Mouse (Mus musculus) limb, embryonic 14.5 days (tissue): Measurements from ENCODE around the gene 9230104L09Rik. TPM values are rescaled to one million over a fixed set of nuclear protein-coding genes. Genes with fewer than 3 reads are reported as not detected.

Experiments
- ATAC-seq: fragments of 200-750 bp; cut with Nextera tagmentation; 2 replicates; pipeline ENCODE4 v1.8.0; 2017; ENCODE audit warnings: low read depth, moderate number of reproducible peaks, moderate TSS enrichment; ENCODE audit not compliant: low FRiP score
- DNase-seq: peaks from one replicate; pipeline ENCODE4 v3.0.0-alpha.2; 2015; ENCODE audit warnings: low spot score
- H3K27ac ChIP-seq: fragments of 300-500 bp; sonication (generic); replicated peaks from 2 replicates; pipeline ENCODE4 v1.5.1; 2014; ENCODE audit warnings: low read depth, mild to moderate bottlenecking, low read length, moderate library complexity, mixed read lengths
- H3K27me3 ChIP-seq: fragments of 300-500 bp; sonication (generic); 2 replicates; pipeline ENCODE4 v1.6.1; 2014; ENCODE audit warnings: low read length, mixed read lengths; ENCODE audit not compliant: control insufficient read depth, insufficient read depth
- H3K36me3 ChIP-seq: fragments of 300-500 bp; sonication (generic); 2 replicates; pipeline ENCODE4 v1.6.1; 2014; ENCODE audit warnings: mild to moderate bottlenecking, low read length, moderate library complexity, mixed read lengths; ENCODE audit not compliant: control insufficient read depth, insufficient read depth
- H3K4me1 ChIP-seq: fragments of 300-500 bp; sonication (generic); 2 replicates; pipeline ENCODE4 v1.6.1; 2014; ENCODE audit warnings: antibody characterized with exemption, low read length, mixed read lengths; ENCODE audit not compliant: control insufficient read depth, insufficient read depth
- H3K4me2 ChIP-seq: fragments of 300-500 bp; sonication (generic); replicated peaks from 2 replicates; pipeline ENCODE4 v1.6.1; 2014; ENCODE audit warnings: low read depth, mild to moderate bottlenecking, low read length, moderate library complexity; ENCODE audit not compliant: severe bottlenecking
- H3K4me3 ChIP-seq: fragments of 300-500 bp; sonication (generic); replicated peaks from 2 replicates; pipeline ENCODE4 v1.5.1; 2014; ENCODE audit warnings: low read length
- H3K9ac ChIP-seq: fragments of 300-500 bp; sonication (generic); 2 replicates; pipeline ENCODE4 v1.6.1; 2014; ENCODE audit warnings: mild to moderate bottlenecking, low read depth, low read length, moderate library complexity; ENCODE audit not compliant: severe bottlenecking
- H3K9me3 ChIP-seq: fragments of 300-500 bp; sonication (generic); 2 replicates; pipeline ENCODE4 v1.6.1; 2016; ENCODE audit warnings: low read length; ENCODE audit not compliant: control insufficient read depth
- POLR2A ChIP-seq: fragments of 200-500 bp; IDR thresholded peaks from 2 replicates; pipeline ENCODE4 v1.8.0; 2012; ENCODE audit warnings: inconsistent platforms, mild to moderate bottlenecking, moderate library complexity, borderline replicate concordance; ENCODE audit not compliant: insufficient read depth, insufficient read length; ENCODE audit errors: extremely low read depth
- WGBS: fragments of 180-500 bp; shearing (Covaris S2); extraction: QIAGEN DNeasy Blood & Tissue Kit; methylation state at CpG from one replicate; pipeline ENCODE4 v1.1.7; 2014; 5-methylcytosine and 5-hydroxymethylcytosine counted together
- polyA plus RNA-seq, 2 experiments: library from polyadenylated mRNA; depleted of rRNA in 1 of 2; stranded (reverse) in 1 of 2; unstranded in 1 of 2; fragments of >200 nt; fragmentation: Nextera tagmentation in 1 of 2; extraction: Ambion mirVana in 1 of 2; gene quantifications; 2 replicates each; pipeline versions ENCODE4 v1.2.1 to v1.2.3; 2012 to 2014

The 9230104L09Rik gene
- polyA plus RNA-seq, 2 experiments = not detected

DNA sequence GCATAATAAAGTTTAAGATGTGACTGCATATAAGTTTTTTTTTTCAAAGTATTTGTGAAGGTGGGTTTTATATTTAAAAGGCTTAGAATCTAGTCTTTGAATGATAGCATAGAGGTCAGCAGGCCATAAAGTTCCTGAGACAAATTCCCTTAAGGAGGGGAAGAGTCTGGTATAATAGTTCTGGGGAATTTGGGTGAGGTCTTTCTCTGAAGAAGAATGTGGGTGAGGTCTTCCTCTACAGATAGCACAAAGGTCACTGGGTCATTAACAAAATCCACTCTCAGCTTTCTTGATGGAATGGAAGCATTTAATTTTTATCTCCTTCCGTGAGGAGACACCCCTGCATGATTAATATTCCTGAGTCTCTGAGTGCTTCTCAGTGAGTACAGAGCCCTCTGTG lies 38.9 kb downstream of the 9230104L09Rik start:
- DNase-seq (no peak), ATAC-seq (no peak)
- WGBS = 53% methylated on average over 1 of the region's 1 CpGs

DNA sequence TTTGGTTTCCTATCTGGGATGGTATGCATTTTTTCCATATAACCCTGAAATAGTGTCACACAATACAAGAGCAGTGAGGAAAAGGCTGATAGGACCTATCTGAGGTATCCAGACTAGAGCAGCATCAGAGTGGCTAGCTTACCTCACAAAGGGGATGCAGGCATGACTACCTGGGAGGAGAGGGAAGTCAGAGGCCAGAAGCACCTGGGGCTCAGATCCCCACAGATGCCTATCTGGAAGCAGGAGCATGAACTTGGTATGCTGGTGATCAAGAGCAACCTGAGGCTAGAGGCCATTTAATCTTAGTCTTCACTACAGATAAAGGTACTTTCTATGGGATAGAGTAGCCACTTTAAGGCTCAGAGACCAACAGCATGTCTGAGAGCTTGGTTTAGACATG lies 44.9 kb downstream of the 9230104L09Rik start, which contains the start of gene Cst13:
TSS of gene Cst13 (plus strand) at position 173 of the 400 bp plus-strand sequence.
- no peak for DNase-seq
- no peaks in the 10 kb centered on the region for H3K27me3 ChIP-seq
- no peaks in the 10 kb centered on the region for H3K36me3 ChIP-seq
- no peak for ATAC-seq
- TF ChIP-seq POLR2A = no peak
- H3K9me3 ChIP-seq = no peaks in the 10 kb centered on the region
- H3K4me1 ChIP-seq = no peaks in the 10 kb centered on the region
- H3K4me2 ChIP-seq = no peak within 1 kb of the TSS
- H3K4me3 ChIP-seq = no peak within 1 kb of the TSS
- no peak within 1 kb of the TSS for H3K27ac ChIP-seq
- H3K9ac ChIP-seq = no peak within 1 kb of the TSS

More for the DNA sequence above, 38.9 kb downstream of the 9230104L09Rik start:
- Histone ChIP-seq H3K27me3 (no peaks in the 10 kb centered on the region), H3K9me3 (no peaks in the 10 kb centered on the region), H3K4me1 (no peaks in the 10 kb centered on the region), H3K36me3 (no peaks in the 10 kb centered on the region), H3K27ac (no peak overlapping the region), H3K4me2 (no peak overlapping the region), H3K4me3 (no peak overlapping the region), H3K9ac (no peak overlapping the region)
- TF ChIP-seq POLR2A = no peak

DNA sequence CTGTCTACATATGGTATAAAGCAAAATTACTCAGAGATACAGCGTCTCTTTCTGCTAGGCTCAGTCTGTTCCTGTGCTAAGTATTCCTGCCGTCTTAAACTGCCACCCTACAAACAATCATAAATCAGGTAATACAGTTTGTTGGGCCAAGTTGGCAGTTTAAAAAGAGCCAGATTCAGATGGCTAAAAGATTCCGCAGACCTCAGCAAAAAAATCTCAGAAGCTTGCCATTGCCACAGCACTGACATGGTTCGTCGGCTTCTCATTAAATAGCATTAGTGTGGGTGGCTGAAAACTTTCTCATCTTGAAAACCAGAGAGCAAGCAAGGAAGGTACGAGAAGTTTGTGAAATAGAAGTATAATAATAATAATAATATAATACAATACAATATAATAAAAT lies 58.1 kb downstream of the 9230104L09Rik start:
- WGBS = 53% methylated on average over 6 of the region's 6 CpGs
- TF ChIP-seq POLR2A = no peak
- no peak for DNase-seq

DNA sequence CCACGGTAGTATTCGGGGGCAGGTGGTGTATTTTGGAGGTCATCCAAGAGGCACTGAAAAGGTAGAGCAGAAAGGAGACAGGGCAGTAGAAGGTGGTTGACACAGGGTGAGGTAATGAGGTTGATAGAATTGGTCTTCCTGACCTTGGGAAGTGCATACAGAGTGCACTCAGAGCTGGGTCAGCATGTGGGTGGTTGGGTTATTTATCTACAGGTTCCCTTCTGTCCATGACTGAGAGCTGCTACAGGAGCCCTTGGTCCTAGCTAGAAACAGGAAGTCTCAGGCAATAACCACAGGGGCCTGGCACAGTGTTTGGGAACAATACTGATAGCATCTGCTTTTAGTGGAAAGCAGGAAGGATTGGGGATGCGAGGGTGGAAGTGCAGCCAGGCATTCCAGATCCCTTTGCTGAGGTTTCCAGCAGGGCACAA lies 63.3 kb downstream of the 9230104L09Rik start:
- H3K9me3 ChIP-seq = no peaks in the 10 kb centered on the region
- no peaks in the 10 kb centered on the region for H3K36me3 ChIP-seq
- no peaks in the 10 kb centered on the region for H3K4me1 ChIP-seq
- WGBS = 56% methylated on average over 3 of the region's 3 CpGs
- no peak overlapping the region for H3K4me3 ChIP-seq
- H3K27ac ChIP-seq = no peak overlapping the region
- DNase-seq (no peak), ATAC-seq (no peak)
- no peak for TF ChIP-seq POLR2A
- H3K9ac ChIP-seq = no peak overlapping the region
- no peaks in the 10 kb centered on the region for H3K27me3 ChIP-seq
- H3K4me2 ChIP-seq = no peak overlapping the region

More for the DNA sequence above, 58.1 kb downstream of the 9230104L09Rik start:
- Histone ChIP-seq H3K9ac (no peak overlapping the region), H3K4me3 (no peak overlapping the region), H3K4me1 (no peaks in the 10 kb centered on the region), H3K27ac (no peak overlapping the region), H3K4me2 (no peak overlapping the region), H3K9me3 (no peaks in the 10 kb centered on the region), H3K36me3 (no peaks in the 10 kb centered on the region), H3K27me3 (no peaks in the 10 kb centered on the region)
- ATAC-seq = no peak

DNA sequence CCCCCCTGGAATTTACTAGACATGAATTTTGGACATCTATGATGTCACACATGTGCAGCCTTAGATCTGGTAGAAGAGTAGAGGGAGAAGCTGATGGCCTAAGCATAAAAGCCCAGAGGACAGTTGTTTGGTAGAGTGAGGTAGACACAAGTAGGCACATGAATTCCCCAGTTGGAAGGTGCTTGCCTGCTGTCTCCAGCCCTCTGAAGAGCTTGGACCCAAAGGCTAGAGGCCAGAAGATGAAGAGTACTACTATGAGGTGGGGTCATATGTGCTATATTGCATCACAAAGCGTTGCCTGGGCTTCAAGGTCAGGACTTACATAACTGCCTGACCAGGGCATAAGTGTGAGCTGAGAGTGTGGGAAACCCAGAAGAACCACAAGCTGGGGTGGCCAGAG lies 66.4 kb downstream of the 9230104L09Rik start, which contains the start of gene Cst8:
TSS of gene Cst8 (plus strand) at position 301 of the 400 bp plus-strand sequence.
- 89% methylated on average over 1 of the region's 1 CpGs for WGBS
- no peaks in the 10 kb centered on the region for H3K27me3 ChIP-seq
- H3K27ac ChIP-seq = no peak within 1 kb of the TSS
- H3K9ac ChIP-seq = no peak within 1 kb of the TSS
- no peak for TF ChIP-seq POLR2A
- ATAC-seq (no peak), DNase-seq (no peak)
- H3K36me3 ChIP-seq = no peaks in the 10 kb centered on the region
- no peak within 1 kb of the TSS for H3K4me3 ChIP-seq
- H3K4me1 ChIP-seq = no peaks in the 10 kb centered on the region
- no peak within 1 kb of the TSS for H3K4me2 ChIP-seq
- H3K9me3 ChIP-seq = no peaks in the 10 kb centered on the region

Other genes starting within 250 kb of the 9230104L09Rik start
- 64.5 and 70.8 TPM in 2 replicates for gene Nxt1, start 192.4 kb downstream of the 9230104L09Rik start, polyA plus RNA-seq (2012; rRNA removed)
- gene Nxt1, start 192.4 kb downstream of the 9230104L09Rik start, polyA plus RNA-seq (2014; fragmentation: Nextera tagmentation; extraction: Ambion mirVana) = 89.5 and 91.6 TPM in 2 replicates
- 13.6 and 15.3 TPM in 2 replicates for gene Gzf1, start 184.0 kb downstream of the 9230104L09Rik start, polyA plus RNA-seq (2012; rRNA removed)
- 21.6 and 22.4 TPM in 2 replicates for gene Gzf1, start 184.0 kb downstream of the 9230104L09Rik start, polyA plus RNA-seq (2014; fragmentation: Nextera tagmentation; extraction: Ambion mirVana)
- gene Napb, start 132.6 kb downstream of the 9230104L09Rik start, polyA plus RNA-seq (2012; rRNA removed) = 6.7 and 6.9 TPM in 2 replicates
- gene Napb, start 132.6 kb downstream of the 9230104L09Rik start, polyA plus RNA-seq (2014; fragmentation: Nextera tagmentation; extraction: Ambion mirVana) = 4.1 and 4.4 TPM in 2 replicates
- not detected in 2 replicates for gene Cstl1, start 114.7 kb downstream of the 9230104L09Rik start, polyA plus RNA-seq (2012; rRNA removed)
- not detected in 2 replicates for gene Cstl1, start 114.7 kb downstream of the 9230104L09Rik start, polyA plus RNA-seq (2014; fragmentation: Nextera tagmentation; extraction: Ambion mirVana)
- not detected in 2 replicates for gene Cst11, start 93.5 kb downstream of the 9230104L09Rik start, polyA plus RNA-seq (2012; rRNA removed)
- gene Cst11, start 93.5 kb downstream of the 9230104L09Rik start, polyA plus RNA-seq (2014; fragmentation: Nextera tagmentation; extraction: Ambion mirVana) = not detected in 2 replicates
- not detected in 2 replicates for gene 8030411F24Rik, start 83.0 kb downstream of the 9230104L09Rik start, polyA plus RNA-seq (2012; rRNA removed)
- not detected in 2 replicates for gene 8030411F24Rik, start 83.0 kb downstream of the 9230104L09Rik start, polyA plus RNA-seq (2014; fragmentation: Nextera tagmentation; extraction: Ambion mirVana)
- gene Cst12, start 75.7 kb downstream of the 9230104L09Rik start, polyA plus RNA-seq (2012; rRNA removed) = not detected in 2 replicates
- not detected in 2 replicates for gene Cst12, start 75.7 kb downstream of the 9230104L09Rik start, polyA plus RNA-seq (2014; fragmentation: Nextera tagmentation; extraction: Ambion mirVana)
- gene Cst8, start 66.3 kb downstream of the 9230104L09Rik start, polyA plus RNA-seq (2012; rRNA removed) = not detected in 2 replicates
- gene Cst8, start 66.3 kb downstream of the 9230104L09Rik start, polyA plus RNA-seq (2014; fragmentation: Nextera tagmentation; extraction: Ambion mirVana) = not detected in 2 replicates
- not detected in 2 replicates for gene Cst13, start 45.0 kb downstream of the 9230104L09Rik start, polyA plus RNA-seq (2012; rRNA removed)
- gene Cst13, start 45.0 kb downstream of the 9230104L09Rik start, polyA plus RNA-seq (2014; fragmentation: Nextera tagmentation; extraction: Ambion mirVana) = not detected in 2 replicates
- gene Cst9, start 29.9 kb downstream of the 9230104L09Rik start, polyA plus RNA-seq (2012; rRNA removed) = not detected in 2 replicates
- not detected in 2 replicates for gene Cst9, start 29.9 kb downstream of the 9230104L09Rik start, polyA plus RNA-seq (2014; fragmentation: Nextera tagmentation; extraction: Ambion mirVana)
- 413 and 416 TPM in 2 replicates for gene Cst3, start 10.7 kb upstream of the 9230104L09Rik start, polyA plus RNA-seq (2012; rRNA removed)
- gene Cst3, start 10.7 kb upstream of the 9230104L09Rik start, polyA plus RNA-seq (2014; fragmentation: Nextera tagmentation; extraction: Ambion mirVana) = 518 and 558 TPM in 2 replicates
- gene Gm1330, start 138.2 kb upstream of the 9230104L09Rik start, polyA plus RNA-seq (2012; rRNA removed) = not detected in 2 replicates
- gene Gm1330, start 138.2 kb upstream of the 9230104L09Rik start, polyA plus RNA-seq (2014; fragmentation: Nextera tagmentation; extraction: Ambion mirVana) = not detected in 2 replicates
- gene Gm10750, start 152.2 kb upstream of the 9230104L09Rik start, polyA plus RNA-seq (2012; rRNA removed) = not detected in 2 replicates
- gene Gm10750, start 152.2 kb upstream of the 9230104L09Rik start, polyA plus RNA-seq (2014; fragmentation: Nextera tagmentation; extraction: Ambion mirVana) = not detected in 2 replicates